Mouse (Mus musculus) embryonic facial prominence, embryonic 11.5 days (tissue): ENCODE data around the gene Iqschfp. TPM values are rescaled to one million over a fixed set of nuclear protein-coding genes. Genes with fewer than 3 reads are reported as not detected.

Experiments
- ATAC-seq: fragments of 200-750 bp; cut with Nextera tagmentation; replicated peaks from 2 replicates; pipeline ENCODE4 v1.8.0; 2017; ENCODE audit warnings: low read depth; ENCODE audit not compliant: insufficient number of reproducible peaks, low FRiP score, low TSS enrichment
- DNase-seq: peaks from one replicate; pipeline ENCODE4 v3.0.0-alpha.2; 2015; ENCODE audit warnings: low spot score
- H3K27ac ChIP-seq: fragments of 300-500 bp; sonication (generic); replicated peaks from 2 replicates; pipeline ENCODE4 v1.5.1; 2014; ENCODE audit warnings: mild to moderate bottlenecking, low read depth, low read length, control low read depth
- H3K27me3 ChIP-seq: fragments of 300-500 bp; sonication (generic); 2 replicates; pipeline ENCODE4 v1.6.1; 2014; ENCODE audit warnings: mild to moderate bottlenecking, low read length, moderate library complexity, mixed read lengths; ENCODE audit not compliant: control insufficient read depth, insufficient read depth
- H3K36me3 ChIP-seq: fragments of 300-500 bp; sonication (generic); replicated peaks from 2 replicates; pipeline ENCODE4 v1.6.1; 2014; ENCODE audit warnings: low read depth, mild to moderate bottlenecking, low read length, moderate library complexity, mixed read lengths; ENCODE audit not compliant: control insufficient read depth, insufficient read depth
- H3K4me1 ChIP-seq: fragments of 300-500 bp; sonication (generic); 2 replicates; pipeline ENCODE4 v1.6.1; 2014; ENCODE audit warnings: low read length, mixed read lengths; ENCODE audit not compliant: control insufficient read depth, insufficient read depth
- H3K4me2 ChIP-seq: fragments of 300-500 bp; sonication (generic); 2 replicates; pipeline ENCODE4 v1.6.1; 2014; ENCODE audit warnings: low read depth, mild to moderate bottlenecking, control low read depth, low read length, moderate library complexity
- H3K4me3 ChIP-seq: fragments of 300-500 bp; sonication (generic); 2 replicates; pipeline ENCODE4 v1.5.1; 2014; ENCODE audit warnings: low read depth, low read length, control low read depth
- H3K9ac ChIP-seq: fragments of 300-500 bp; sonication (generic); replicated peaks from 2 replicates; pipeline ENCODE4 v1.6.1; 2014; ENCODE audit warnings: mild to moderate bottlenecking, control low read depth, low read length
- H3K9me3 ChIP-seq: fragments of 300-500 bp; sonication (generic); replicated peaks from 2 replicates; pipeline ENCODE4 v1.6.1; 2016; ENCODE audit warnings: mild to moderate bottlenecking, low read length, inconsistent platforms, mixed read lengths; ENCODE audit not compliant: control insufficient read depth
- WGBS: fragments of 180-500 bp; shearing (Covaris S2); extraction: QIAGEN DNeasy Blood & Tissue Kit; methylation state at CpG from one replicate; pipeline ENCODE4 v1.1.7; 2014; 5-methylcytosine and 5-hydroxymethylcytosine counted together
- polyA plus RNA-seq: library from polyadenylated mRNA; unstranded; fragments of >200 nt; fragmentation: Nextera tagmentation; extraction: Ambion mirVana; gene quantifications from 2 replicates; pipeline ENCODE4 v1.2.1, GENCODE M21; 2014

The Iqschfp gene
- polyA plus RNA-seq, 1 experiment from 2014 or later = 0.87 TPM

- Histone ChIP-seq H3K4me3 (no peak overlapping the region), H3K9ac (no peak overlapping the region), H3K4me2 (no peak overlapping the region), H3K27me3 (no peaks in the 10 kb centered on the region), H3K9me3 (no peaks in the 10 kb centered on the region), H3K27ac (no peak overlapping the region), H3K36me3 (no peaks in the 10 kb centered on the region), H3K4me1 (no peaks in the 10 kb centered on the region)
- 58% methylated on average over 7 of the region's 7 CpGs for WGBS
- DNase-seq (no peak), ATAC-seq (no peak)
Measured at GRCm38 (mm10) chr3:68282844-68283594, 391.0 kb downstream of the Iqschfp start.

- Histone ChIP-seq H3K9ac (no peak overlapping the region), H3K27ac (no peak overlapping the region), H3K4me2 (no peak overlapping the region), H3K4me1 (no peaks in the 10 kb centered on the region), H3K9me3 (no peaks in the 10 kb centered on the region), H3K4me3 (no peak overlapping the region), H3K36me3 (no peaks in the 10 kb centered on the region), H3K27me3 (no peaks in the 10 kb centered on the region)
- DNase-seq (no peak), ATAC-seq (no peak)
- WGBS = 76% methylated on average over 10 of the region's 10 CpGs
Measured at GRCm38 (mm10) chr3:68283595-68283991, 391.6 kb downstream of the Iqschfp start.

- Histone ChIP-seq H3K4me2 (no peak overlapping the region), H3K4me1 (no peaks in the 10 kb centered on the region), H3K36me3 (no peaks in the 10 kb centered on the region), H3K9me3 (no peaks in the 10 kb centered on the region), H3K27me3 (no peaks in the 10 kb centered on the region), H3K4me3 (no peak overlapping the region), H3K27ac (no peak overlapping the region), H3K9ac (no peak overlapping the region)
- no peak for ATAC-seq
- DNase-seq = no peak
- WGBS = 87% methylated on average over 2 of the region's 2 CpGs
Measured at GRCm38 (mm10) chr3:68284500-68284899, 392.5 kb downstream of the Iqschfp start.

- WGBS = 88% methylated on average over 7 of the region's 7 CpGs
- H3K4me1 ChIP-seq = no peaks in the 10 kb centered on the region
- H3K9me3 ChIP-seq = no peaks in the 10 kb centered on the region
- no peaks in the 10 kb centered on the region for H3K36me3 ChIP-seq
- DNase-seq (no peak), ATAC-seq (no peak)
- no peak overlapping the region for H3K27ac ChIP-seq
- H3K4me2 ChIP-seq = no peak overlapping the region
- H3K27me3 ChIP-seq = no peaks in the 10 kb centered on the region
- H3K9ac ChIP-seq = no peak overlapping the region
- H3K4me3 ChIP-seq = no peak overlapping the region
Measured at GRCm38 (mm10) chr3:68296752-68297151, 404.7 kb downstream of the Iqschfp start.

- Histone ChIP-seq H3K4me1 (no peaks in the 10 kb centered on the region), H3K36me3 (no peaks in the 10 kb centered on the region), H3K9me3 (no peaks in the 10 kb centered on the region), H3K9ac (no peak overlapping the region), H3K27me3 (no peaks in the 10 kb centered on the region), H3K4me3 (no peak overlapping the region), H3K27ac (no peak overlapping the region), H3K4me2 (no peak overlapping the region)
- ATAC-seq (no peak), DNase-seq (no peak)
- 43% methylated on average over 1 of the region's 1 CpGs for WGBS
Measured at GRCm38 (mm10) chr3:68305647-68306046, 413.6 kb downstream of the Iqschfp start.

- Histone ChIP-seq H3K27me3 (no peaks in the 10 kb centered on the region), H3K4me3 (no peak overlapping the region), H3K4me1 (no peaks in the 10 kb centered on the region), H3K9ac (no peak overlapping the region), H3K9me3 (no peaks in the 10 kb centered on the region), H3K36me3 (no peaks in the 10 kb centered on the region), H3K27ac (no peak overlapping the region), H3K4me2 (no peak overlapping the region)
- WGBS = 30% methylated on average over 4 of the region's 4 CpGs
- ATAC-seq = no peak
- DNase-seq = no peak
Measured at GRCm38 (mm10) chr3:68306726-68307125, 414.7 kb downstream of the Iqschfp start.

- Histone ChIP-seq H3K9me3 (no peaks in the 10 kb centered on the region), H3K4me3 (no peak overlapping the region), H3K9ac (no peak overlapping the region), H3K36me3 (no peaks in the 10 kb centered on the region), H3K27me3 (no peaks in the 10 kb centered on the region), H3K27ac (no peak overlapping the region), H3K4me1 (no peaks in the 10 kb centered on the region), H3K4me2 (no peak overlapping the region)
- WGBS = 78% methylated on average over 6 of the region's 6 CpGs
- DNase-seq (no peak), ATAC-seq (no peak)
Measured at GRCm38 (mm10) chr3:68325575-68325974, 433.5 kb downstream of the Iqschfp start.

- H3K27ac ChIP-seq = no peak overlapping the region
- ATAC-seq (no peak), DNase-seq (no peak)
- no peak overlapping the region for H3K4me2 ChIP-seq
- H3K9ac ChIP-seq = no peak overlapping the region
- no peak overlapping the region for H3K4me3 ChIP-seq
- no peaks in the 10 kb centered on the region for H3K9me3 ChIP-seq
- H3K36me3 ChIP-seq = no peaks in the 10 kb centered on the region
- no peaks in the 10 kb centered on the region for H3K4me1 ChIP-seq
- WGBS = 71% methylated on average over 2 of the region's 2 CpGs
- no peaks in the 10 kb centered on the region for H3K27me3 ChIP-seq
Measured at GRCm38 (mm10) chr3:68332515-68332914, 440.5 kb downstream of the Iqschfp start.
